Mouse (Mus musculus): ENCODE data around the gene Pik3c2g.

DNA sequence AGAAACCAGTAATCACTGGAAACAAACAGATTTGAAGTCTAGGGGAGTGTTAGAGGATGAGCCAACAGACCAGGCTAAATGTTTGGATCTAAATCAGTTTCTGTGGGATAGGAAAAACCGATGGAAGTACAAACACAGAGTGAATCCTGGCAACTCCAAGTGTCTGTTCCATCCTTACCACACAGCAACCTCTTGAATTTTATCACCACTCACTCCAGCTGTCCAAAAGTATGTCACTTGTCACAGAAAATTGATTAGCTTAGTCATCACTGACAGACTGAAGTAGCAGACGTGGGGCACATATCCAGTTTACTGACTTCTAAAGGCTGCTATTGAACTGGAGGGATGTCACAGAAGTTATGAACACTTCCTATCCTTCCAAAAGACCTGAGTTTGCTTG lies 347.8 kb downstream of the Pik3c2g start:
- TF ChIP-seq CTCF (IDR thresholded peaks at IDR 0.05) (no peak), EP300 (IDR thresholded peaks at IDR 0.05) (no peak)

Measured in lung, postnatal 0 days (tissue).